Mouse (Mus musculus) adipocyte (in vitro differentiated cells): ENCODE measurements around the gene Rabggtb.
A peak's percentile ranks its signal among the peaks of the same experiment; 100 is the strongest.

ENCODE experiments used
- DNase-seq: peaks from one replicate; pipeline ENCODE4 v3.0.0-alpha.2; 2016; ENCODE audit warnings: low spot score

Rabggtb gene

DNA sequence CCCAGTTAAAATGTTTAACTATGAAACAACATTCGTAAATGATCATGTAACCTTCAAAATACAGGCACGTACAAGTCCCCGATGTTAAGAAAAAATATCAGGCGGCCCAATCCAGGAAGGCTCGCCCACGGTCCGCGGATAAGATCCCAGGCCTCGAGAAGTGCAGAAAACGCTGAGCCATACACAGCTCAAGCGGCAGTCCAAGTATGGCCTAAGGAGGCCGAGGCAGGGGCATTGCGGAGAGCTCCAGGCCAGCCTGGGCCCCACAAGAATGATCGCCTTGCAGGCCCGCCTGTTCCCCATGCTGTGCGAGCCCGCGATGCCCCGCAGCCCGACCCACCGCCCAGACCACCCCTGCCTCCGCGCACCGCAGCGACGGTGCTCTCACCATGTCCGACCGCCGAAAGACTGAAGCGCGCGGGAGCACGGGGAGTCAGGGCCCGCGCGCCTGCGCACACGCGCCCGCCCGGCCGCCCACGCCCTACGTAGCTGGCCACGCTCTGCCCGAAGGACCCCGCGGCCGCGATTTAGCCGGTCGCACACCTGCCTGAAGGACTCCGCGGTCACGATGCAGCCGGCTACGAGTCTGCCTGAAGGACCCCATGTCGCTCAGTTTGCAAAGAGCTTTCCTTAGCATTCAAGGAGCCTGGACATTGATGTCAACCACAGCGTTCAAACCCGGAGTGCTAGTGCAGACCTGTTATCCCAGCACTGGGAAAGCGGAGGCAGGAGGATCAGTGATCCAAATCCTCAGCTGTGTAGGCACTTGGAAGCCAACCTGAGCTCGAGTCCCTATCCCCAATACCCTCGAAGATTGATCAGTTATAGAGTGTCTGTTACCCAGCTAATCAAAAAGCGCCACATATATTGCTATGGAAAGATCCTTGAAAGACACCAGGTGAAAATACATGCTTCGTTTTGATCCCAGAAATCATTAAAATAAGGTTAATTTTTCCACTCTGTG, at the start of gene Rabggtb:
Gene Rabggtb, minus strand, starts transcription at position 464 of the 964 bp plus-strand sequence.
- peak; percentile 94 for DNase-seq

- peak; percentile 49 for DNase-seq
These were observed 49.0 kb upstream of the Rabggtb start for GRCm38 (mm10) chr3:153961632-153962389.

DNA sequence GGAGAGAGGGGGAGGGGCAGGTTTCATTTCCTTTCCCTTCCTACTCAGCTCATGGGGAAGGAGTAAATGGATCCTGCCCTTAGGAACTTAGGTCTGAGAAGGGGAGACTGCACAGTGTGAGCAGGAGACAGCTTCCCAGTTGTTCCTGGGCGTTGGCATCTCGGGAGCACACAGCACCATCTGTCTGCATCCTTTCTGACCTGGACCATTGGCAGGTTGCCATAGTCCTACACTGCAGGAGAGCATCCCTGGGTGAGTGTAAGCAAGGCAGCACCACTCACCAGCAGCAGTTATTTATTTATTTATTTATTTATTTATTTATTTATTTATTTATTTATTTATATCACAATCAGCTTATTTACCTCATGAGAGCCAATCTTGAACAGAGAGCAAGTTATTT, 48.1 kb upstream of the Rabggtb start:
- DNase-seq: no peak

GRCm38 (mm10) chr3:153959731-153960207, 47.0 kb upstream of the Rabggtb start:
- no peak for DNase-seq

GRCm38 (mm10) chr3:153959035-153959730, 46.4 kb upstream of the Rabggtb start:
- DNase-seq: peak; percentile 77

- no peak for DNase-seq
These were observed 45.1 kb upstream of the Rabggtb start for GRCm38 (mm10) chr3:153957916-153958315.

DNA sequence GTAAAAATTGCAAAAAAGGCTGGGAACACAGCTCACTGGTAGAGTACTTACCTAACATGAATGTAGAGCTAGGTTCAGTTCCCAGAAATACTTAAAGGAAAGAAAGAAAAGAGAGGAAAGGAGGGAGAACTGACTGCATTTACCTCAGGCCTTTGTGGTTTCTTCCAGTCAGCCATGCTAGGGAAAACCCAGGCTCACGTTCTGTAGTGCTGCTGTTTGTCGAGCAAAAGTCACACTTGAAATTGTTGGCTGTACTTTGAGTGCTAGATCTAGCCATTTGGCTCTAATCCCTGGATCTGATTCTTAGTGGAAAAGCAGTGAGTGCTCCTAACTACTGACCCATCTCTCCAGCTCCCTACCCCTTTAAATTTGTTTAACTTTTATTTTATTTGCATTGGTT, 35.4 kb upstream of the Rabggtb start:
- peak; percentile 93 for DNase-seq

GRCm38 (mm10) chr3:153947271-153947670, 34.5 kb upstream of the Rabggtb start:
- peak; percentile 62 for DNase-seq

DNA sequence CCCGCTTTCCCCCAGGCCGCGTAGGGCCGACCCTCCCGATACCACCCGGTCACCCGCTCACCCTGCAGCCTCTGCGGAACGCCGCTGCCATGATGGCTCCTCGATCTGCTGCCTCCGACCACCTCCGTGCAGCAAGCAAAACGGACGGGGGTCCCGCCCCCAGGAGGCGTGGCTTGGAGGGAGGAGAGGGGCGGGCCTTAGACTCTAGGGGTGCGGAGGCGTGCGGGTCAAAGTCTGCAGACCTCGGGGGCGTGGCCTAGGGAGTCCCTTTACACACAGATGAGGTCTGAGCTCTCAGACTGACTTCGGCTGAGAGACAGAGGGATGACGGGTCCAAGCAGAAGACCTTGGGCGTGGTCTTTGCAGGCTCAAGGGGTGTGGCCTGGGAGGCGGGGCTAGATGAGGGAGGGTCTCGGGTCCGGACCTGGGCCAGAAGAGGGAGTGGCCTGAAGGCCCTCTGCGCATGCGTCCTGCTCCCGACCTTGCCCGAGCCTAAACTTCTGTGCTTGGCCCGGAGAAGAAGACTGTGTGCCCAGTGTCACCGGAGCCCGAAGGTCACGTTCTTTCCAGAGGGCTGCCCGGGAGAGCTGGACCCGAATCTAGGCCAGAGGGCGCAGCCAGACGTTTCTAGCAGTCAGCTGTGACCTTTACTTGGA, 31.7 kb upstream of the Rabggtb start, which contains the start of gene Acadm:
Gene Acadm, minus strand, starts transcription at position 298 of the 656 bp plus-strand sequence.
- DNase-seq: peak; percentile 99

DNA sequence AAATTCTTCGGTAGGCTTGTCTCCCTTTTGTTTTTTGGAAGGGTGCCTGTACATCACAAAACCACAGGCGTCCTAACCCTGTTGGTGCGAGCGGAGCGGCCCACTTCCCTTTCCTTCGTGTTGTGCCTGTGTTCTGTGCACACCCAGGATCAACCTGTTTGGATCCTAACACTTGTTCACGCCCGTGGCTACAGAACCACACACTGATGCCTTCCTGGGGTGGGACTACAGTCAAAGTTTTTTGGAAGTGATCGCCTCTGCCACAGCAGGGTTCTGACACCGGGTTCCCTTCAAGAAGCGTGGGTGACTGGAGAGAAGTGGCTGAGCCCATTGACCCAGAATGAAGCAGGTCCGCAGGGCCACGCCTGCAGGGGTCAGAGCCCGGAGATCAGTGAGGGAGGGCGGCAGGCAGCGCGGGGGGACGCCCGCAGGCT, 31.1 kb upstream of the Rabggtb start:
- DNase-seq: peak; percentile 72

DNA sequence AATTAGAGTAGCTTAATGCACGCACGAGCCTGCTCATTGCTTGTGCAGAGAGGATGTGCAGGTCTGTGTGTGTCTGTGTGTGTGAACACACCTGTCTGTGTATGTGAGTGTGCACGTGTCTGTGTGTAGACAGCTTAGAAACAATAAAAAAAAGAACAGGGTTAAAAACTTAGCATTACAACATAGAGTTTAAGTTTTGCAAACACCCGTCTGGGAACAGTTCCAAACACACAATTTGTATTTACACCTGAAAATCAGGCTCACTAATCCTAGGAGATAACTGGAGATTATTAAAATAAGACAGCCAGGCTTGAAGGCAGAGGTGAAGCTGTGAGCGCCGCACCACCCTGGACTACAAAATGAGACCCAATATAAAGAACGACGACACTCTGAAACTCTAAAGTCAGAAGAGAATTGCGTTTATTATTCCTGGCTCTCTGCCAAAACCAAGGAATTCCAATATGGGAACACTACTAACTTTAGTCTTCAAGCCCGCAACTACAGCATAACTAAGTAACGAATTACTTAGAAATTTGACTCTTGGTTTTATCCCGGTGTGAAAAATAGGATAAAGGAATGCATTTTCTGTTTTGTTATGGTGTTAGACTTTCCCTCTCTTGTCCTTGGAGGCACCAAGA, 30.3 kb upstream of the Rabggtb start:
- DNase-seq: peak; percentile 79

- DNase-seq: no peak
These were observed 28.8 kb upstream of the Rabggtb start for GRCm38 (mm10) chr3:153941613-153942012.

DNA sequence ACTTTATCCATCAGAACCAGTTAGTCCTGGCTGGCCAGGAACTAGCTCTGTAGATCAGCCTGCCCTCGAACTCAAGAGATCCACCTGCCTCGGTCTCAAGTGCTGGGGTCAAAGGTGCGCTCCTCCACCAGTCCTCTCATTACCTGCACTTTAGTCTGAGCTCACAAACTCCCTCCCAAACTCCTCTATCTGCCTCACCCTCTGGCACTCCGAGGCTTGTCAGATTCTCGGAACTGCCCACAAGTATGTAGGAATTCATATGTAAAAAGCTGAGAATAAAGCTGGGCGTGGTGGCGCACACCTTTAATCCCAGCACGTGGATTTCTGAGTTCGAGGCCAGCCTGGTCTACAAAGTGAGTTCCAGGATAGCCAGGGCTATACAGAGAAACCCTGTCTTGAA, 27.7 kb upstream of the Rabggtb start:
- DNase-seq: no peak

DNA sequence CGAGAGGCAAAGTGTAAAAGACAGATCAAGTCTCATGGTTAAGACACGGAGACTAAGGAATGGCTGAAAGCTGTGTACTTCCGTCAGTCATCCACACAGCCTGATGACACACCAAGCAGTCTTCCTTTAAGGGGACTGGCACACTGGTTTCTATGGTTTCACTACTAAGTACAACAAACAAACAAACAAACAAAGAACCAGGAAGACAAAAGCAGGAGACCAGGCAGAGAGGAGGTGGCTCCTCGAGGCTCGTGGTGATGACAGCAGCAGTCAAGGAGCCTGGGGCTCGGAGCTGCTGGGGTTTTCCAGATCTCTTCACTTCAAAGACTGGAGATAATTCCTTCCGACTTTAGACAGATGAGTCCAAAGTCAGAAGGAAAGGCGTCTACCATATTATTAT, 27.2 kb upstream of the Rabggtb start:
- no peak for DNase-seq

DNA sequence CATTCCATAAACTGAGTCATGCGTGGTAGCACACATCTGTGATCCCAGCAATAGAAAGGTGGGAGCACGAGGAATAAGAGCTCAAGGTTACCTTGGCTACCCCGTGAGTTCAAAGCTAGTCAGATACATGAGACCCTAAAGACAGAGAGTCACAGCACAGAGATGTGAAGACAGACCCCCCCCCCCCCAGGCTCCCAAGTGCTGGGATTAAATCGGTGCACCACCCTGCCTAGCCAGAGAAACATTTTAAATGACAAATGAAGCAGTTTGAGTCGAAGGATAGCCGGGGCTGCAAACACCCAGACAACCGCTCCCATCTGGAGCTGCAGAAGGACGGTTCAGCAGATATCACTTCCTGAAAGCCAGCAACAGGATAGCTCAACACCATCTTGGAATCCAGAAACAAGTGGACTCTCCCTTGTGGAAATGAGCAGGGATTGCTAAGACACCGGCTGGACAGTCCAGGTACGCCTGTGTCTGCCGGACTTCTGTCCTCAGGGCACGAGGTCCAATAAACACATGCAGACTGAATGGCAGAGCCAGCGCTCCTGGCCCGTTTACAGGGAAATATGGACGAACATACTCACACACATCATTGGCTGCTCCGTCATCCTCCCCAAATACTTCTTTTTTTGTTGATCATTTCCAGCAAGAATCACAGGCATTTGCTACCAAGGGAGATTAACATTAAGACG, 24.5 kb upstream of the Rabggtb start:
- DNase-seq: no peak

DNA sequence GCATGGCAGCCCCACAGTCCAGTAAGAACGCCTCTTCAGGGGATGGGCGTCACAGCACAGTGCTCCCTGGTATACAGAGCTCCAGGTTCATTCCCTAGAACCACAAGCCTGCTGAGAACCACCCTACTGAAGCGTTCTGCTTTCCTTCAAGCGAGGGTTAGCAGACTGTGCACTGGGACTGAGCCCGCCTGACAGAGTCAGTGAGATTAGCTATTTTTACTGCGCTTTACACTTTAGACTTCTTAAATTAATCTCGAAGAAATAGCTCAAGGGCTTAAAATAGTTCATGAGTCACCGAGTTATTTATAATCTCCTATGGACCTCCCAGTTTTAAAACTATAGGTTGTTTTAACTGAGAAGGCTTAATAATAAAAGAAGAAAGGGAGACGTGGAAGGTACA, 23.1 kb upstream of the Rabggtb start:
- DNase-seq: no peak

DNA sequence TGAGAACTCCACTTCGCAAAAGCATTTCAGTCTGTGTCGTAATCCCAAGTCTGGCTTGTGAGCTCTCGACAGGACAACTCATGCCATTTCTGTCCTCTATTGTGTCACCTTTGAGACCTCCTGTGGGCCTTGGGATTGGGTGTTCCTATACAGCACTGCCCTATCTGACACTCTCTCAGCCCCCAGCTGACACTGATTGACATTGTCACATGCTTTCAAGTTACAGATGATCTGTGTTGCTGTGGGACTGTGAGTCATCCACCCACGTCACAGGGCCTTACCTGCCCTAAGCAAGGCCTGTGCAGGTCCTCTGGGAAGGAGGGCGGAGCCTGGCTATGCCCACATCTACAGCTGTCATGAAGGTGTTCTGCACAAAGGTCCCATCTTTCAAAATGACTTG, 19.7 kb upstream of the Rabggtb start:
- no peak for DNase-seq

GRCm38 (mm10) chr3:153929526-153929925, 16.7 kb upstream of the Rabggtb start:
- no peak for DNase-seq

GRCm38 (mm10) chr3:153926333-153926732, 13.5 kb upstream of the Rabggtb start:
- no peak for DNase-seq

DNA sequence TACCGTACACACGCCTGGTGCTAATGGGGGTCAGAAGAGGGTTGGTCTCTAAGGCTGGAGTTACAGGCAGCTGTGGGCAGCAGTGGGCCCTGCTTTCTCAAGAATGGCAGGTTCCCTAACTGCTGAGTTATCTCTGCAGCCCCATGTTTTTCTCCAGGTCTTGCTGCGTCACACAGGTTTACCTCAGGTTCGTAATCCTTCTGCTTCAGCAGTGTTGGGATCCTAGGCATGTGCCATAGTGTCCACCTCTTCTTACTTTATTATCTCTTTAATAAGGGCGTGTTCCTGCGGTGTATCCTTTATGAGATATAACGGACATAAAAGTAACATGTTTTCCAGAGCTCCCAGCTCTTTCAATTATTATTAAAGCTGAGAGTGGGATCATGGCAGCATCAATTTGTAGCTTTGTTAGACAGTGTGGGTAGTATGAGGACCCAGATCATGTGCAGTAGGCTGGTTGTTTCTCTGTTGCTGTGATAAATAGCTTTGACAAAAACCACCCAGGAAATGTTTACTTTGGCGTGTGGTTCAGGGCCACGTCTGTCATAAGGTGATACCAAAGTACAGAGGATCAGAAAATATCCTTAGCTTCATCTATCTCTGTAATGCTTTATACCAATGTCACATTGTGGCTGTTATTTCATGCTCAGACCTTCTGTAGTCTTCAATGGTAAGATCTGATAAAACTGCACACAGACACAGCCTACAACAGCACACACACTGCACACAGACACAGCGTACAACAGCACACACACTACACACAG, 8.5 kb upstream of the Rabggtb start:
- no peak for DNase-seq
